Mouse (Mus musculus): ENCODE results near the gene Samd15. TPM values are rescaled to one million over a fixed set of nuclear protein-coding genes. Genes with fewer than 3 reads are reported as not detected.
A peak's percentile ranks its signal among the peaks of the same experiment; 100 is the strongest.
"Not testable (repeated sequence)": the region's sequence is repeated elsewhere in the genome, so short reads cannot be mapped to it uniquely, and the experiment has no call there.

Samd15 gene
- total and polyA plus RNA-seq, 3 experiments, result 0.62 to 24.0 TPM; not detected in 1

DNA sequence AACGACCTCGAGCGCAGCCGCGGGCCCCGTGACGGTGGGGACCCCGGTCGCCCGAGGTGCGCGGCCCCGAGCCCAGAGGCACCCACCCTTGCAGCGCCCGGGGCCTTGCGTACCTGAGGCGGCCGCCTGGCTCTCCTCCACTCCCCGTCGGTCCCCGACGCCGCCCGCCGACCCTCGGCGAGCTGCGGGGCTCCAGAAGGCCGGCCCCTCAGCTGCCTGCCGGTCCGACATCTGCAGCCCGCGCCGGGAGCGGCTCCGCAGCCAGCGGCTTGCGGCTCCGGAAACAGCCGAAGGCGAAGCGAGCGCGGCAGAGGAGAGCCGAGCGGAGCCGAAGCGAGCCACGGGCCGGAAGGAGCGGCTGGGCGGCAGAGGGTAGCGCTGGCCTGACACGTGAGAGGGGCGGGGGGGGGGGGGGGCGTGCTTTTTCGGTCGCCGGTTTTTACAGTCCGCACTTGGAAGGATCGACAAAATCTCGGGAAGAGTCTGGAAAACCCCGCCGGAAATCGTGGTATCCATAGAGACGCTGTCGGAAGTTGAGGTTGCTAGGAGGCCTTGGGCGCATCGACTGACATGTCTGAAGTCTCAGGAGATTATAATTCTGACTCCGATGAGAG, 557 bp downstream of the Samd15 start, which contains the start of gene Tmed8 (continued):
- TF ChIP-seq TCF12 (IDR thresholded peaks at IDR 0.05; ENCODE audit: low read depth, low read length) (no peak), UBTF (IDR thresholded peaks at IDR 0.05; ENCODE audit: borderline replicate concordance, insufficient read depth, low read depth, low read length) (0 out of 2 replicates have a peak, but pooled peaks have one; percentile 29)

GRCm38 (mm10) chr12:87201694-87202093, 2.2 kb downstream of the Samd15 start:
- Histone ChIP-seq H3K36me3 (ENCODE audit: control insufficient read depth in 1 of 2, insufficient read depth in 2 of 2, low read length in 2 of 2) (peaks cover 0 to 19% of the 10 kb centered on the region in 2 experiments; a peak in 2 of 4 replicates), H3K79me2 (ENCODE audit: control insufficient read depth, insufficient read depth, low read length, poor library complexity) (peaks cover 13% of the 10 kb centered on the region), H3K4me3 (ENCODE audit: control insufficient read depth in 1 of 2, insufficient read depth in 1 of 2, low read depth in 2 of 2, low read length in 2 of 2) (no peak overlapping the region), H3K9me3 (replicated peaks; ENCODE audit: insufficient read depth, low read length) (no peaks in the 10 kb centered on the region), H3K9ac (ENCODE audit: control insufficient read depth, low read depth, low read length, poor library complexity, severe bottlenecking) (no peak overlapping the region), H3K4me1 (ENCODE audit: control insufficient read depth in 1 of 2, insufficient read depth in 2 of 2, low read length in 2 of 2) (peaks cover 7 to 11% of the 10 kb centered on the region in 2 experiments), H3K27me3 (ENCODE audit: control insufficient read depth in 1 of 2, insufficient read depth in 2 of 2, low read length in 2 of 2) (no peaks in the 10 kb centered on the region), H3K27ac (ENCODE audit: control insufficient read depth, low read depth, low read length) (no peak overlapping the region)
- no peak for DNase-seq (ENCODE audit: low read depth, low spot score)
- TF ChIP-seq UBTF (IDR thresholded peaks at IDR 0.05; ENCODE audit: borderline replicate concordance, insufficient read depth, low read depth, low read length) (no peak), POLR2AphosphoS5 (IDR thresholded peaks at IDR 0.05; ENCODE audit: borderline replicate concordance, low read depth, low read length) (no peak), USF1 (IDR thresholded peaks at IDR 0.05; ENCODE audit: low read depth, low read length) (no peak), ETS1 (IDR thresholded peaks at IDR 0.05; ENCODE audit: low read depth, low read length) (no peak), ZKSCAN1 (IDR thresholded peaks at IDR 0.05; ENCODE audit: low read depth, low read length) (no peak), TCF12 (IDR thresholded peaks at IDR 0.05; ENCODE audit: low read depth, low read length) (no peak), GABPA (IDR thresholded peaks at IDR 0.05; ENCODE audit: low read depth, low read length) (no peak), TAL1 (IDR thresholded peaks at IDR 0.05; ENCODE audit: low read length) (no peak), CHD2 (IDR thresholded peaks at IDR 0.05; ENCODE audit: low read length) (no peak), KAT2A (conservative IDR thresholded peaks at IDR 0.05; ENCODE audit: low read depth, low read length) (no peak), HCFC1 (IDR thresholded peaks at IDR 0.05; ENCODE audit: low read depth, low read length) (no peak), SMC3 (IDR thresholded peaks at IDR 0.05; ENCODE audit: low read depth, low read length) (no peak), ELF1 (IDR thresholded peaks at IDR 0.05; ENCODE audit: low read depth, low read length) (no peak), JUND (IDR thresholded peaks at IDR 0.05; ENCODE audit: low read depth, low read length) (no peak), RAD21 (IDR thresholded peaks at IDR 0.05; ENCODE audit: low read depth, low read length) (no peak; the same call in 1 of the 2 replicates), ZMIZ1 (IDR thresholded peaks at IDR 0.05; ENCODE audit: low read depth, low read length) (no peak), CTCF (IDR thresholded peaks at IDR 0.05 in 2 of 3, conservative IDR thresholded peaks at IDR 0.05 in 1 of 3; ENCODE audit: control insufficient read depth in 1 of 3, insufficient read depth in 1 of 3, low read depth in 2 of 3, low read length in 3 of 3, poor library complexity in 1 of 3, severe bottlenecking in 1 of 3) (no peak), MXI1 (IDR thresholded peaks at IDR 0.05; ENCODE audit: low read depth, low read length) (no peak), ZC3H11A (IDR thresholded peaks at IDR 0.05; ENCODE audit: low read depth, low read length) (no peak)

DNA sequence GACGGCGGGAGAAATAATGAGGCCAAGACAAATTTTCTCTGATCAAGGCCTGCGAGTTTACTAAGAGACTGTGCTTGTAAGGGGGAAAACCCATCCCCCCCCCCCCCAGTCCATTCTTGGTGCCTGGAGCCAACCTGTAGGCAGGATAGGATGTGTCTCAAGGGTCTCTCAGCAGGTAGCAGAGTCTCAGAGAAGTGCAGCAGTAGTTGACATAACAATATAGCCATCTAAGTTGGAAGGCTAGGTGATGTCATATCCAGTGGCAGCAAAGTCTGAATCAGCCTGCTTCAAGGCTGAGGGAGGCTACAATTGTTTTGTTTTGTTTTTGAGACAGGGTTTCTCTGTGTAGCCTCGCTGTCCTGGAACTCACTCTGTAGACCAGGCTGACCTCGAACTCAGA, 6.3 kb downstream of the Samd15 start:
- not testable (repeated sequence) for H3K27me3 ChIP-seq (ENCODE audit: control insufficient read depth in 1 of 2, insufficient read depth in 2 of 2, low read length in 2 of 2); H3K4me1 ChIP-seq (ENCODE audit: control insufficient read depth in 1 of 2, insufficient read depth in 2 of 2, low read length in 2 of 2); H3K79me2 ChIP-seq (ENCODE audit: control insufficient read depth, insufficient read depth, low read length, poor library complexity); DNase-seq (ENCODE audit: low read depth, low spot score); H3K36me3 ChIP-seq (ENCODE audit: control insufficient read depth in 1 of 2, insufficient read depth in 2 of 2, low read length in 2 of 2); H3K4me3 ChIP-seq (ENCODE audit: control insufficient read depth in 1 of 2, insufficient read depth in 1 of 2, low read depth in 2 of 2, low read length in 2 of 2); H3K9ac ChIP-seq (ENCODE audit: control insufficient read depth, low read depth, low read length, poor library complexity, severe bottlenecking); H3K27ac ChIP-seq (ENCODE audit: control insufficient read depth, low read depth, low read length); H3K9me3 ChIP-seq (replicated peaks; ENCODE audit: insufficient read depth, low read length)

Measured in MEL (cell line).